Mouse (Mus musculus) embryonic facial prominence, embryonic 15.5 days (tissue): ENCODE data around the gene Sdhaf1. TPM values are rescaled to one million over a fixed set of nuclear protein-coding genes. Genes with fewer than 3 reads are reported as not detected.

Experiments
- ATAC-seq: fragments of 200-750 bp; cut with Nextera tagmentation; 2 replicates; pipeline ENCODE4 v1.8.0; 2017; ENCODE audit warnings: low read depth, moderate TSS enrichment; ENCODE audit not compliant: insufficient number of reproducible peaks, low FRiP score, low TSS enrichment
- H3K27ac ChIP-seq: fragments of 300-500 bp; sonication (generic); replicated peaks from 2 replicates; pipeline ENCODE4 v1.5.1; 2015; ENCODE audit warnings: mild to moderate bottlenecking, inconsistent platforms
- H3K27me3 ChIP-seq: fragments of 300-500 bp; sonication (generic); 2 replicates; pipeline ENCODE4 v1.6.1; 2015; ENCODE audit warnings: inconsistent platforms
- H3K36me3 ChIP-seq: fragments of 300-500 bp; sonication (generic); 2 replicates; pipeline ENCODE4 v1.6.1; 2015; ENCODE audit warnings: mild to moderate bottlenecking, inconsistent platforms
- H3K4me1 ChIP-seq: fragments of 300-500 bp; sonication (generic); 2 replicates; pipeline ENCODE4 v1.6.1; 2015; ENCODE audit warnings: inconsistent platforms
- H3K4me2 ChIP-seq: fragments of 300-500 bp; sonication (generic); replicated peaks from 2 replicates; pipeline ENCODE4 v1.6.1; 2015; ENCODE audit warnings: mild to moderate bottlenecking, inconsistent platforms
- H3K4me3 ChIP-seq: fragments of 300-500 bp; sonication (generic); replicated peaks from 2 replicates; pipeline ENCODE4 v1.5.1; 2015; ENCODE audit warnings: mild to moderate bottlenecking, inconsistent platforms
- H3K9ac ChIP-seq: fragments of 300-500 bp; sonication (generic); 2 replicates; pipeline ENCODE4 v1.6.1; 2015; ENCODE audit warnings: inconsistent platforms
- H3K9me3 ChIP-seq: fragments of 300-500 bp; sonication (generic); replicated peaks from 2 replicates; pipeline ENCODE4 v1.6.1; 2016; ENCODE audit warnings: inconsistent platforms
- whole genome bisulfite sequencing: fragments of 180-500 bp; shearing (Covaris S2); methylation state at CpG from one replicate; pipeline ENCODE4 v1.1.7; 2015; 5-methylcytosine and 5-hydroxymethylcytosine counted together
- polyA plus RNA-seq: library from polyadenylated mRNA; unstranded; fragments of >200 nt; fragmentation: Nextera tagmentation; extraction: Ambion mirVana; gene quantifications from 2 replicates; pipeline ENCODE4 v1.2.1, GENCODE M21; 2015

Sdhaf1 gene
- polyA plus RNA-seq, 1 experiment from 2014 or later = 17.9 TPM

GRCm38 (mm10) chr7:30291215-30292131, 32.2 kb downstream of the Sdhaf1 start, which contains the start of gene Clip3:
Gene Clip3, plus strand, starts transcription at chr7:30291728.
- Histone ChIP-seq H3K9me3 (no peaks in the 10 kb centered on the region), H3K4me2 (peak within 1 kb of the TSS; percentile 78), H3K36me3 (peaks cover 14% of the 10 kb centered on the region), H3K4me1 (peaks cover 21% of the 10 kb centered on the region), H3K27me3 (no peaks in the 10 kb centered on the region), H3K4me3 (peak within 1 kb of the TSS; percentile 75), H3K9ac (peak within 1 kb of the TSS; percentile 69), H3K27ac (peak within 1 kb of the TSS; percentile 71)
- WGBS = 6% methylated on average over 35 of the region's 35 CpGs
- peak; percentile 76 for ATAC-seq

- Histone ChIP-seq H3K4me1 (peaks cover 21% of the 10 kb centered on the region), H3K27me3 (no peaks in the 10 kb centered on the region), H3K9ac (no peak overlapping the region), H3K27ac (0 out of 2 replicates have a peak overlapping the region, but pooled peaks have one; percentile 9), H3K4me3 (no peak overlapping the region), H3K4me2 (no peak overlapping the region), H3K9me3 (no peaks in the 10 kb centered on the region), H3K36me3 (peaks cover 10% of the 10 kb centered on the region; the same call in 1 of the 2 replicates)
- 42% methylated on average over 10 of the region's 10 CpGs for WGBS
- ATAC-seq = peak; percentile 59
Measured at GRCm38 (mm10) chr7:30289714-30290399, 33.8 kb downstream of the Sdhaf1 start.

GRCm38 (mm10) chr7:30289071-30289713, 34.5 kb downstream of the Sdhaf1 start:
- peaks cover 4% of the 10 kb centered on the region; the same call in 1 of the 2 replicates for H3K36me3 ChIP-seq
- no peak for ATAC-seq
- no peak overlapping the region for H3K4me3 ChIP-seq
- H3K9me3 ChIP-seq = no peaks in the 10 kb centered on the region
- WGBS = 52% methylated on average over 7 of the region's 7 CpGs
- peaks cover 21% of the 10 kb centered on the region for H3K4me1 ChIP-seq
- H3K9ac ChIP-seq = no peak overlapping the region
- H3K27ac ChIP-seq = 0 out of 2 replicates have a peak overlapping the region, but pooled peaks have one; percentile 9
- H3K27me3 ChIP-seq = no peaks in the 10 kb centered on the region
- H3K4me2 ChIP-seq = no peak overlapping the region

- WGBS = 66% methylated on average over 6 of the region's 6 CpGs
- H3K27ac ChIP-seq = no peak overlapping the region
Measured at GRCm38 (mm10) chr7:30288046-30288445, 35.6 kb downstream of the Sdhaf1 start.

GRCm38 (mm10) chr7:30286701-30287410, 36.8 kb downstream of the Sdhaf1 start:
- H3K4me3 ChIP-seq = no peak overlapping the region
- no peak overlapping the region for H3K4me2 ChIP-seq
- no peak overlapping the region for H3K9ac ChIP-seq
- H3K27ac ChIP-seq = no peak overlapping the region
- ATAC-seq = no peak
- WGBS = 50% methylated on average over 8 of the region's 8 CpGs
- peaks cover 10% of the 10 kb centered on the region for H3K4me1 ChIP-seq
- no peaks in the 10 kb centered on the region for H3K9me3 ChIP-seq
- no peaks in the 10 kb centered on the region for H3K27me3 ChIP-seq
- H3K36me3 ChIP-seq = no peaks in the 10 kb centered on the region

More at GRCm38 (mm10) chr7:30288046-30288445, 35.6 kb downstream of the Sdhaf1 start:
- H3K9ac ChIP-seq = no peak overlapping the region
- H3K4me2 ChIP-seq = no peak overlapping the region
- H3K9me3 ChIP-seq = no peaks in the 10 kb centered on the region
- H3K4me1 ChIP-seq = peaks cover 21% of the 10 kb centered on the region
- H3K27me3 ChIP-seq = no peaks in the 10 kb centered on the region
- no peak for ATAC-seq
- no peak overlapping the region for H3K4me3 ChIP-seq
- no peaks in the 10 kb centered on the region for H3K36me3 ChIP-seq

- Histone ChIP-seq H3K9me3 (no peaks in the 10 kb centered on the region), H3K27ac (no peak overlapping the region), H3K27me3 (no peaks in the 10 kb centered on the region), H3K9ac (no peak overlapping the region), H3K4me2 (no peak overlapping the region), H3K4me3 (no peak overlapping the region), H3K4me1 (peaks cover 19% of the 10 kb centered on the region), H3K36me3 (no peaks in the 10 kb centered on the region)
- WGBS = 74% methylated on average over 7 of the region's 7 CpGs
- ATAC-seq = no peak
Measured at GRCm38 (mm10) chr7:30282740-30283139, 41.0 kb downstream of the Sdhaf1 start.

- Histone ChIP-seq H3K4me2 (no peak overlapping the region), H3K4me1 (peaks cover 19% of the 10 kb centered on the region), H3K9ac (no peak overlapping the region), H3K27me3 (no peaks in the 10 kb centered on the region), H3K27ac (peak overlapping the region; percentile 99; the same call in 1 of the 2 replicates), H3K4me3 (0 out of 2 replicates have a peak overlapping the region, but pooled peaks have one; percentile 70), H3K9me3 (no peaks in the 10 kb centered on the region), H3K36me3 (no peaks in the 10 kb centered on the region)
- ATAC-seq = no peak
- WGBS = 75% methylated on average over 4 of the region's 4 CpGs
Measured at GRCm38 (mm10) chr7:30281522-30281921, 42.2 kb downstream of the Sdhaf1 start.

GRCm38 (mm10) chr7:30280670-30281138, 43.0 kb downstream of the Sdhaf1 start:
- WGBS = under 1% methylated on average over 20 of the region's 20 CpGs
- Histone ChIP-seq H3K27ac (peak overlapping the region; percentile 99), H3K4me2 (peak overlapping the region; percentile 89), H3K36me3 (no peaks in the 10 kb centered on the region), H3K4me3 (peak overlapping the region; percentile 70), H3K4me1 (peaks cover 19% of the 10 kb centered on the region), H3K9ac (peak overlapping the region; percentile 43), H3K9me3 (no peaks in the 10 kb centered on the region), H3K27me3 (no peaks in the 10 kb centered on the region)
- ATAC-seq = peak; percentile 82

- Histone ChIP-seq H3K27ac (peak within 1 kb of the TSS; percentile 99), H3K4me2 (peak within 1 kb of the TSS; percentile 89), H3K4me1 (peaks cover 19% of the 10 kb centered on the region), H3K9ac (peak within 1 kb of the TSS; percentile 43), H3K27me3 (no peaks in the 10 kb centered on the region), H3K4me3 (peak within 1 kb of the TSS; percentile 70), H3K36me3 (no peaks in the 10 kb centered on the region), H3K9me3 (no peaks in the 10 kb centered on the region)
- peak; percentile 96 for ATAC-seq
- WGBS = under 1% methylated on average over 49 of the region's 49 CpGs
Measured at GRCm38 (mm10) chr7:30279951-30280669, 43.6 kb downstream of the Sdhaf1 start, which contains the start of the genes Thap8 and Wdr62. Gene Thap8, plus strand, starts transcription at chr7:30280094. Gene Wdr62, minus strand, starts transcription at chr7:30280419.

GRCm38 (mm10) chr7:30279536-30279935, 44.2 kb downstream of the Sdhaf1 start:
- Histone ChIP-seq H3K9me3 (no peaks in the 10 kb centered on the region), H3K27ac (peak overlapping the region; percentile 99; the same call in 1 of the 2 replicates), H3K27me3 (no peaks in the 10 kb centered on the region), H3K4me2 (peak overlapping the region; percentile 89), H3K4me1 (peaks cover 19% of the 10 kb centered on the region), H3K36me3 (no peaks in the 10 kb centered on the region), H3K4me3 (peak overlapping the region; percentile 70), H3K9ac (0 out of 2 replicates have a peak overlapping the region, but pooled peaks have one; percentile 7)
- 0% methylated on average over 6 of the region's 6 CpGs for WGBS
- ATAC-seq = no peak
